Mouse (Mus musculus) forebrain, embryonic 10.5 days (tissue): ENCODE measurements around the gene Sgcd. TPM values are rescaled to one million over a fixed set of nuclear protein-coding genes. Genes with fewer than 3 reads are reported as not detected.
A peak's percentile ranks its signal among the peaks of the same experiment; 100 is the strongest.
"Not testable (repeated sequence)": the region's sequence is repeated elsewhere in the genome, so short reads cannot be mapped to it uniquely, and the experiment has no call there.

ENCODE experiments used
- DNase-seq: peaks from one replicate; pipeline ENCODE4 v3.0.0-alpha.2; 2017; ENCODE audit warnings: low spot score; ENCODE audit errors: extremely low spot score
- H3K27ac ChIP-seq: fragments of 300-500 bp; sonication (generic); 2 replicates; pipeline ENCODE4 v1.5.1; 2016; ENCODE audit warnings: mild to moderate bottlenecking
- H3K27me3 ChIP-seq: fragments of 300-500 bp; sonication (generic); 2 replicates; pipeline ENCODE4 v1.6.1; 2016; ENCODE audit warnings: mild to moderate bottlenecking; ENCODE audit not compliant: poor library complexity, severe bottlenecking
- H3K36me3 ChIP-seq: fragments of 300-500 bp; sonication (generic); replicated peaks from 2 replicates; pipeline ENCODE4 v1.6.1; 2016; ENCODE audit warnings: mild to moderate bottlenecking, moderate library complexity
- H3K4me1 ChIP-seq: fragments of 300-500 bp; sonication (generic); 2 replicates; pipeline ENCODE4 v1.6.1; 2016
- H3K4me3 ChIP-seq: fragments of 300-500 bp; sonication (generic); 2 replicates; pipeline ENCODE4 v1.5.1; 2016; ENCODE audit warnings: mild to moderate bottlenecking, moderate library complexity
- H3K9me3 ChIP-seq: fragments of 300-500 bp; sonication (generic); 2 replicates; pipeline ENCODE4 v1.6.1; 2016; ENCODE audit warnings: mild to moderate bottlenecking, moderate library complexity
- WGBS: fragments of 180-500 bp; shearing (Covaris S2); methylation state at CpG from one replicate; pipeline ENCODE4 v1.1.7; 2016; 5-methylcytosine and 5-hydroxymethylcytosine counted together
- polyA plus RNA-seq: library from polyadenylated mRNA; unstranded; fragments of >200 nt; fragmentation: Nextera tagmentation; extraction: Ambion mirVana; gene quantifications from 2 replicates; pipeline ENCODE4 v1.2.1, GENCODE M21; 2016

Gene Sgcd
- polyA plus RNA-seq, 1 experiment from 2014 or later, result 2.0 TPM

DNA sequence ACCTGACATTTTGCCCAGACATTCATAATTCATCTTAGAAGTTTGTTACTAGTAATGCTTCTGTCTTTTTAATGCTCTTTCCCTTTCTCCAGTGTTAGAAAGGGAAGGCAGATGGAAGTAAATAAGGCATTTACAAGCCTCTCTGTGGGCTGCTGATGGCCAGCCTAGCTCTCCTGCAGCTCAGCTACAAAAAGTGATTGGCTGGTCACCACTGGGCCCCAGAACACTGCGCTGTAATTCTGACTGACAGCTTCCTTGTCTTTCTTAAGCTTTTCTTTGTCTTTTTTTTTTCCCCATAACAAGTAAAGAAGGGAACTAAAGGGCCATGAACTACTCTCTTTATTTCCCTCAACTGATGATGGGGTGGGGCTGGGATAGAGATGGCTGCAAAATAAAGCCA lies 463.9 kb downstream of the Sgcd start:
- no peaks in the 10 kb centered on the region for H3K9me3 ChIP-seq
- H3K36me3 ChIP-seq, result no peaks in the 10 kb centered on the region
- peak overlapping the region; percentile 40; the same call in 1 of the 2 replicates for H3K27ac ChIP-seq
- H3K4me1 ChIP-seq, result peaks cover 17% of the 10 kb centered on the region
- 6% methylated on average over 1 of the region's 1 CpGs for WGBS
- peak; percentile 23 for DNase-seq
- H3K27me3 ChIP-seq, result no peaks in the 10 kb centered on the region
- no peak overlapping the region for H3K4me3 ChIP-seq

DNA sequence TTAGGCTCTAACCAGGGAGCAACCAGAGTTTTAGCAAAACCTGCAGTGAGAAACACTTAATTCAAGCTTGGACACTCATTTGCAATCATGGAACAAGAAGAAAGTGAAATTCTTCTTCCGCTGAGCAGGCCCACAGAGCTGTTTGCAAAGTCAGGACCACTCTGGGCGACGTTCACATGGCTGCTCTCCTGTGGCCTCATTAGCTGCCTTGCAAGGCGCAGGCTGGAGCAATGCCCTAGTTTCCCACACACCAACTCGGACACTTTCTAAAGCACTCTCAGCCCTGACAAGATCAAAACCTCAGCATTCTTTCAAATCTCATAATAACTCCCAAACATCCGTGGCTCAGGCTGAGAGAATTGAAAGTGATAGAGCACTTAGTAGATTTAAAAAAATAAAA lies 480.7 kb downstream of the Sgcd start:
- WGBS, result 87% methylated on average over 6 of the region's 6 CpGs
- Histone ChIP-seq H3K36me3 (no peaks in the 10 kb centered on the region), H3K4me3 (no peak overlapping the region), H3K27ac (no peak overlapping the region), H3K27me3 (no peaks in the 10 kb centered on the region), H3K9me3 (no peaks in the 10 kb centered on the region), H3K4me1 (no peaks in the 10 kb centered on the region)
- no peak for DNase-seq

DNA sequence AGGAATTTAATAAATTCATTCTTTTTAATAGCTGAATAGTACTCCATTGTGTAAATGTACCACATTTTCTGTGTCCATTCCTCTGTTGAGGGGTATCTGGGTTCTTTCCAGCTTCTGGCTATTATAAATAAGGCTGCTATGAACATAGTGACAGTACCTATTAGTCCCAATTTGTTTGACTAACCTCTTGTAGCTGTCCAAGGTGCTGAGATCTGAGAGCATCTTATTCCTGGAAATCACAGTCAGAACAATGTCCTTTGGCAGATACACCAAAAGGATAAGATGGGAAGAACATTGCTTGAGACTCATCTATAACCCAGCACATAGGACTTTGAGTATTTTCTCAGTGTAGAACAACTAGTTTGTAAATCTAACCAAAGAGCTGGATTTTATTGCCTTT lies 485.5 kb downstream of the Sgcd start:
- H3K4me3 ChIP-seq, DNase-seq, H3K27ac ChIP-seq, H3K9me3 ChIP-seq, H3K4me1 ChIP-seq, H3K27me3 ChIP-seq, H3K36me3 ChIP-seq: not testable (repeated sequence)

DNA sequence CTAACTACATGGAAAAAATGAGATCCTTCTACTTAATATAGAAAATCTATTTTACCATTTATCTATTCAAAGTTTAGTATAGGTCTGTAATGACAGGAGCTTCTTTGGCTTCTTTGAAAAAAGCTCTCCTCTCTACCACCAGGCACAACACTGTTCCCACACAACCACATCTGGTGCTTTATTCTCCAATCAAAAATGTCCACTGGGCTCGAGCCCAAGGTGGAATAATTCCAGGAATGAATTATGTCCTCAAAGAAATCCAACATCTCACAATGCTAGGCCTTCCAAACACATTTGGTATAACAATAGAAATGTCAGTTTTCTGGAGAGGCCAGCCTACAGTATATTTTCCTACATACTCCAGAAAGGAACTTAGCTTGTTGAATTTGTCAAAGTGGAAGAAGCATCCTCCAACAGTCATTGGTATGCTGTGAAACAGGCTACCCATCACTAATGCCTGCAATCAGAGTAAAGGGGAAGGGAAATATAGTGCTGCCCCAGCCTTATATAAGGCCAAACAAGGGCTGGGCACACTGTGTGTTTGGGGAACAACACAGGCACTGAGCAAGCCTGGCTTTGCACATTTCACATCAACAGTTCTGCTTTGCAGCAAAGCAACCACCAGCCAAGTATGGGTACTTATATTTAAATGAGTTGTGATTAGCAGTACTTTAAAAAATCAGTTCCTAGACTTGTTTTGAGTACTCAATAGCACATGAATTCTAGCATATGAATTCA lies 515.1 kb downstream of the Sgcd start:
- DNase-seq, result no peak
- no peak overlapping the region for H3K27ac ChIP-seq
- H3K4me3 ChIP-seq, result no peak overlapping the region
- 69% methylated on average over 1 of the region's 1 CpGs for WGBS
- no peaks in the 10 kb centered on the region for H3K4me1 ChIP-seq
- H3K9me3 ChIP-seq, result no peaks in the 10 kb centered on the region
- no peaks in the 10 kb centered on the region for H3K36me3 ChIP-seq
- H3K27me3 ChIP-seq, result no peaks in the 10 kb centered on the region

DNA sequence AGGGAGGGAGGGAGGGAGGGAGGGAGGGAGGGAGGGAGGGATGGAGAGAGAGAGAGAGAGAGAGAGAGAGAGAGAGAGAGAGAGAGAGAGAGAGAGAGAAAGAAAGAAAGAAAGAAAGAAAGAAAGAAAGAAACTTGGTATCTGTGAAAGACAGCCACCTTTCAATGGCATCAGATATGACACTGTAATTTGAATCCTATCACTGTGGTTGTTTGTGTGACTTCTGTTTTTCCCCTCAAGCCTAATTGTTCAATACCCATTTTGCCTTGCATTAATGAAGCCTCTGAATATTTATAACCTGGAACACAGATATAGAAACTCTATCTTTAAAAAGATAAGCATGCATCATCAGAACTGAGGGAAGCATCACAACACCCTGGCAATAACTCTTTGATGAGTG lies 528.1 kb downstream of the Sgcd start:
- not testable (repeated sequence) for DNase-seq, H3K36me3 ChIP-seq, H3K9me3 ChIP-seq, H3K27ac ChIP-seq, H3K4me1 ChIP-seq, H3K4me3 ChIP-seq, H3K27me3 ChIP-seq

DNA sequence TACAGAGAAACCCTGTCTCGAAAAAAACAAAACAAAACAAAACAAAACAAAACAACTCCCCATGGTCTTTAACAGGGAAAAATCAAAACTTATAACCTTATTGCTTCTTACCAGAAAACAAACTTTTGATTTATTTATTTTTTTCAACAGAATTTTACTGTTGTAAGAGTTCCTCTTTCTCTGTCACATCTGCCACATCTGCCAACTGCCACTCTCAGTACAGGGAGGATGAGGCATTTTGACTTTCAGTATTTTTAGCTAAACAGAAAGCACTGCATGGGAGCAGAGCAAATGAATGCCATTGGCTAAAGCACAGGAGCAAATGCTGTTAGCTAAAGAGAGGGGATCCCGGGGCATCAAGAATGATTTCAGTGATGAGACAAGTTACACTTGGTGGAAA lies 528.6 kb downstream of the Sgcd start:
- Histone ChIP-seq H3K9me3 (no peaks in the 10 kb centered on the region), H3K27me3 (no peaks in the 10 kb centered on the region), H3K36me3 (no peaks in the 10 kb centered on the region), H3K4me1 (no peaks in the 10 kb centered on the region; the same call in 1 of the 2 replicates), H3K27ac (no peak overlapping the region), H3K4me3 (no peak overlapping the region)
- DNase-seq, result no peak
- 69% methylated on average over 2 of the region's 2 CpGs for WGBS

DNA sequence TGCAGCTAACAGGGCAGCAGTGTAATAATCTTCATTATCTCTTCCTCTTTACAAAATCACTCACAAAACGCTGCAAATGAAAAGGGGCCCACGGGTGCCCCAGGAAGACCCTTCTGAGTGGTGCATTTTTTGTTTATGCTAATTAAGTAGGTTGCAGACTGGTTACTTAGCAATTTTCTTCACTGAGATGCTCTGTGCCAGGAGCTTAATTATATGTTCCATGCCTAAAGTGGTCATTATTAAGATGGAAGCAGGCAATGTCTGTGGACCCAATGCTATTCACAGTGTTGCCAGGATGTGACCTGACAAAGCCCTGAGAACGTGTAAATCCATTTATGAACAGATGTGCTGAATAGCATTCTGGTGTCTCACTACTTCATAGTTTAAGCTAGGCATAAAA lies 529.6 kb downstream of the Sgcd start:
- no peak overlapping the region for H3K4me3 ChIP-seq
- H3K27me3 ChIP-seq, result no peaks in the 10 kb centered on the region
- no peaks in the 10 kb centered on the region; the same call in 1 of the 2 replicates for H3K4me1 ChIP-seq
- no peak for DNase-seq
- H3K36me3 ChIP-seq, result no peaks in the 10 kb centered on the region
- no peak overlapping the region for H3K27ac ChIP-seq
- 76% methylated on average over 3 of the region's 3 CpGs for WGBS
- H3K9me3 ChIP-seq, result no peaks in the 10 kb centered on the region

DNA sequence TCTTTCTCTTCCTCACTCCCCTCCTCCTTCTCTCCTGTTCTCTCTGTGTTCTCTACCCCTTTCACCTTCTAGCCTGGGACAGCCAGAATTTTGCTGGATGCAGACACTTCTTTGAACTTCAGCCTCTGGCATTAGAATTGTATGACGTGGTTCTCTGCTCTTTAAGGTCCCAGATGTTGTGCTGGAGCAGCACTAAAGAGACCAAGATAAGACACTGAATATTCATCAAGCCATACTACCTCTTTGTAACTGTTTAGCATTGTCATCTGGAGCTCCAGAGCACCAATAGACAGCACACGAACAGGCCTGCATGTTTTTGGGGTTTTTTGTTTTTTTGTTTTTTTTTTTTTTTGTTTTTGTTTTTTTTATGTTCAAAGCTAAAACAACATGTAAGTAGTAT lies 541.0 kb downstream of the Sgcd start:
- no peaks in the 10 kb centered on the region for H3K27me3 ChIP-seq
- no peaks in the 10 kb centered on the region for H3K4me1 ChIP-seq
- no peak overlapping the region for H3K27ac ChIP-seq
- no peak overlapping the region for H3K4me3 ChIP-seq
- no peaks in the 10 kb centered on the region for H3K9me3 ChIP-seq
- DNase-seq, result no peak
- WGBS, result 65% methylated on average over 2 of the region's 2 CpGs
- H3K36me3 ChIP-seq, result no peaks in the 10 kb centered on the region

DNA sequence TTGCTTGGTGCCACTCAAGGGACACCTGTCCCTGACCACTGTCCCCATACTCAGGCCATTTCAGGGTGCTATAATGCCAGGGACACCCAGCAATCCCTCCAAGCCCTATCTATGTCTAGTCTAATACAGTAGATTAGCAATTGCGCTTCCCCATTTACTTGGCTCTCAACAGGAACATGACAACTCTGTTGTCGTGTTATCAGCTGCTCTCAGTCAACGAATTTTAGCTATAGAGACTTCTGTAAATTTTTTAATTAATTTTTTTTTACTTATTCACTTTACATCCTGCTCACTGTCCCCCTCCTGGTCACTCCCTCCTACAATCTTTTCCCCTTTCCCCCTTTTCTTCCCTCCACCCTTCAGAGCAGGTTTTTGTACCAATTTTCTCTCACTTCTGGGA lies 542.4 kb downstream of the Sgcd start:
- Histone ChIP-seq H3K27ac (no peak overlapping the region), H3K4me3 (no peak overlapping the region), H3K27me3 (no peaks in the 10 kb centered on the region), H3K36me3 (no peaks in the 10 kb centered on the region), H3K9me3 (no peaks in the 10 kb centered on the region), H3K4me1 (no peaks in the 10 kb centered on the region)
- no peak for DNase-seq
- 91% methylated on average over 3 of the region's 3 CpGs for WGBS

DNA sequence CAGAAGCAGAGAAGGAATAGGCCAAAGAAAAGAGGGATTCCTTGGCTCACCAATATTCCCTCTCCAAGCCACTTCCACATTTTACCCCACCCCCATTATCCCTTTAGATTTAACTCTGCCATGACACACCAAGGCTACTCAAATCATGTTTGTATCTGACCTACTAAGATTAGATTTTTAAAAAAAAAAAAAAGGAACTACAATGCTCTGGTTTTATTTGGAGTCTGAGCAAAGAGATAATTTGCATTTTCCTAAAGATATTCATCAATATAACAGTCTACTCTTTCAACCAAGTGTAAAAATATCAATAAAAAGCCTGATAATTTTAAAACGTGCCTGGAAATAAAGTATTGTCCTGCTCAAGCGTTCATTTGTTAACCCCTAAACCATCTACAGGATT lies 543.1 kb downstream of the Sgcd start:
- no peaks in the 10 kb centered on the region for H3K9me3 ChIP-seq
- no peak for DNase-seq
- no peaks in the 10 kb centered on the region for H3K36me3 ChIP-seq
- H3K27me3 ChIP-seq, result no peaks in the 10 kb centered on the region
- H3K4me3 ChIP-seq, result no peak overlapping the region
- no peaks in the 10 kb centered on the region for H3K4me1 ChIP-seq
- no peak overlapping the region for H3K27ac ChIP-seq
- WGBS, result 87% methylated on average over 2 of the region's 2 CpGs

DNA sequence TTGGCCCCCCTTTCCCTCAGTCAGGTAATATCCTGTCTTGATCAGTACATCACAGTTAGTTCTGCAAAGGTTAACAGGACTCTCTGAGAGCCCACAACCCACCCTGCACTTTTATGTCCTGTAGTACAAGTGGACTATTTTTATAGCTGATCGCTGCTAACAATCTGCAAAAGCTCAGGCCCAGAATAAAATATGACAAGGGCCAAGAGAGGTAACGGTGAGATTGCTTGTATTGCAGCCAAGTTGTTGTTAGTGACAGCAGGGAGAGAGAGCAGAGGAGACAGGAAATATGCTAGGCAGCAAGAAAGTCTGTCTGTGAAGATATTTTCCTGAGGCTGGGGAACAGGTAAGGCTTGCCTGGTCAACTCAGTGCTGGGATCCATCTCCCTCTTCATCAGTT lies 546.5 kb downstream of the Sgcd start:
- no peak for DNase-seq
- Histone ChIP-seq H3K4me1 (no peaks in the 10 kb centered on the region), H3K27me3 (no peaks in the 10 kb centered on the region), H3K9me3 (no peaks in the 10 kb centered on the region), H3K27ac (no peak overlapping the region), H3K4me3 (no peak overlapping the region), H3K36me3 (no peaks in the 10 kb centered on the region)
- 92% methylated on average over 2 of the region's 2 CpGs for WGBS

DNA sequence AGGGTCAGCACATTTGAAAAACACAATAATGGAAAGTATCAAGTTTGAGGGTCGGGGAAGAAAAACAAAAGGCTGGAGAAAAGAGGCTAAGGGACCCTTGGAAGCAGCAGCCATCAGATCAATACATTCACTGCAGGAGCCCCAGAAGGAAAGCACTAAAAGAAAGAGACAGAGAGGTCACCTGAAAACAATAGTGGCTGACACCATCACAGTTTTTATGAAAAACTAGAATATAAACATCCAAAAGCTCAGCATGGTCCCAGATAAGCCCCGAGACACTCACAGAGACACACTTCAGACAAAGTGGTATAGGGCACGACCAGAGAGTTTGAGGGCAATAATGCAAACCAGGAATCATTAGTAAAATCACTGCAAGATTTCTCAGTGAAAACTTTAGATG lies 589.2 kb downstream of the Sgcd start:
- 13% methylated on average over 3 of the region's 3 CpGs for WGBS
- H3K27me3 ChIP-seq, result peaks cover 5% of the 10 kb centered on the region; the same call in 1 of the 2 replicates
- no peak overlapping the region for H3K27ac ChIP-seq
- peaks cover 20% of the 10 kb centered on the region for H3K4me1 ChIP-seq
- H3K9me3 ChIP-seq, result no peaks in the 10 kb centered on the region
- H3K36me3 ChIP-seq, result no peaks in the 10 kb centered on the region
- no peak for DNase-seq
- H3K4me3 ChIP-seq, result no peak overlapping the region

DNA sequence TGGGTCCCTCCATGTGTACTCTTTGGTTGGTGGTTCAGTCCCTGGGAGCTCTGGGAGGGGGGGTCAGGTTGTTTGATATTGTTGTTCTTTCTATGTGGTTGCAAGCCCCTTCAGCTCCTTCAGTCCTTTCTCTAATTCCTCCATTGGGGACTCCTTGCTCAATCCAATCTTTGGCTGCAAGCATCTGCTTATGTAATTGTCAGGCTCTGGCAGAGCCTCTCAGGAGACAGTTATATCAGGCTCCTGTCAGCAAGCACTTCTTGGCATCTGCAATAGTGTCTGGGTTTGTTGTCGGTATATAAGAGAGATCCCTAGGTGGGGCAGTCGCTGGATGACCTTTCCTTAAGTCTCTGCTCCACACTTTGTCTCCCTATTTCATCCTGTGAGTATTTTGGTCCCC lies 598.0 kb downstream of the Sgcd start:
- 82% methylated on average over 2 of the region's 2 CpGs for WGBS
- DNase-seq, H3K36me3 ChIP-seq, H3K4me1 ChIP-seq, H3K27ac ChIP-seq, H3K9me3 ChIP-seq, H3K27me3 ChIP-seq, H3K4me3 ChIP-seq: not testable (repeated sequence)

DNA sequence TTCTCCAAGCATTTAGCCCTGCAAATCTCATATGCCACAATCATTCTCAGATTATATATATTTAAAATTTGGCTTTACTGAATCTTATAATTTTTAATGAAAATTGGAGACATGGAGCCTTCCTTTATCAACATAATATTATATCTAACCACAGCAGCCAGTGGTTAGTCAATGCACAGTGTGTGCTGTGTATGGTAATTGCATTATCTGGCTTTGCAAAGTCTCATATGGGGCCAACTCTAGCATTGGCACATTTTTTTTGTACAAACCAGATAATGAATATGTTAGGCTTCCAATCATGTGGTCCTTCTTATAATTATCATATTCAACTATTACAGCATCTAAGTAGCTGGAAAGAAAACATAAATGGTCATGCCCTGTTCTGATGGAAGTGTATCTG lies 599.4 kb downstream of the Sgcd start:
- no peaks in the 10 kb centered on the region for H3K4me1 ChIP-seq
- H3K4me3 ChIP-seq, result no peak overlapping the region
- DNase-seq, result no peak
- H3K27ac ChIP-seq, result no peak overlapping the region
- no peaks in the 10 kb centered on the region for H3K27me3 ChIP-seq
- no peaks in the 10 kb centered on the region for H3K36me3 ChIP-seq
- H3K9me3 ChIP-seq, result no peaks in the 10 kb centered on the region
